Mouse (Mus musculus) embryonic fibroblast, embryonic 13.5 days (primary cell): ENCODE measurements around the gene Eif3f.

ENCODE experiments used
- CTCF ChIP-seq: IDR thresholded peaks from 2 replicates; pipeline ENCODE4 v1.5.1; 2011; ENCODE audit warnings: mild to moderate bottlenecking, control low read depth, low read length, moderate library complexity, borderline replicate concordance; ENCODE audit not compliant: insufficient read depth
- POLR2A ChIP-seq: IDR thresholded peaks from 2 replicates; pipeline ENCODE4 v1.6.1; 2011; ENCODE audit warnings: low read depth, mild to moderate bottlenecking, control low read depth, low read length, moderate library complexity

GRCm38 (mm10) chr7:108954185-108954584 is 20.0 kb downstream of the Eif3f start:
- TF ChIP-seq POLR2A (no peak), CTCF (no peak)
